Mouse (Mus musculus): Measurements from ENCODE around the gene Vps37c. TPM values are rescaled to one million over a fixed set of nuclear protein-coding genes. Genes with fewer than 3 reads are reported as not detected.

Vps37c gene
- polyA plus RNA-seq, 1 experiment from 2014 or later: 32.1 TPM

DNA sequence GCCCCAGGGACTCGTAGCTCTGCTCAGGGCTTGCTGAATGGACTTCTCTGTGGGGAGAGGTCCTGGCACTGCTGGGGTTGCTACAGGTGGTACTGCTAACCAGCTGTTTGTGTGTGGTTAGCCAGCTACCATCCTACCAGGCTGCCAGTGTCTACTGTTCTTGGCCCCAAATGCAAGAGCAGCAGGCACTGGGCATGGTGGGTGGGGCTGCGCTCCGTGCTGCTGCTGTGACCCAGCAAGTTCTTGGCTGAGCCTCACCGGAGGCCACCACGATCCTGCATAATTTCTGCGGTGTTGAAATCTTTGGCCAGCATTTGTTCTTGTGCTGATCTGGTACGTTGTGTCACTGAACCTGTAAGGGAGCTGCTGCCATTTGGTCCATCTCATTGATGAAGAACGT, 14.9 kb downstream of the Vps37c start:
- Histone ChIP-seq H3K9ac (ENCODE audit: low read length) (no peak overlapping the region), H3K9me3 (ENCODE audit: control insufficient read depth, low read length) (no peaks in the 10 kb centered on the region), H3K36me3 (ENCODE audit: control insufficient read depth, insufficient read depth, low read length) (no peaks in the 10 kb centered on the region), H3K4me3 (ENCODE audit: low read depth, low read length) (no peak overlapping the region), H3K27me3 (ENCODE audit: control insufficient read depth, insufficient read depth, low read length) (no peaks in the 10 kb centered on the region), H3K4me1 (replicated peaks; ENCODE audit: control insufficient read depth, insufficient read depth, low read length) (peaks cover 6% of the 10 kb centered on the region; the same call in 1 of the 2 replicates), H3K27ac (ENCODE audit: low read depth, low read length) (no peak overlapping the region), H3K4me2 (ENCODE audit: low read depth, low read length, severe bottlenecking) (no peak overlapping the region)
- 92% methylated on average over 8 of the region's 8 CpGs for WGBS
- ATAC-seq (replicated peaks; ENCODE audit: low FRiP score) (no peak), DNase-seq (ENCODE audit: low spot score) (no peak)

DNA sequence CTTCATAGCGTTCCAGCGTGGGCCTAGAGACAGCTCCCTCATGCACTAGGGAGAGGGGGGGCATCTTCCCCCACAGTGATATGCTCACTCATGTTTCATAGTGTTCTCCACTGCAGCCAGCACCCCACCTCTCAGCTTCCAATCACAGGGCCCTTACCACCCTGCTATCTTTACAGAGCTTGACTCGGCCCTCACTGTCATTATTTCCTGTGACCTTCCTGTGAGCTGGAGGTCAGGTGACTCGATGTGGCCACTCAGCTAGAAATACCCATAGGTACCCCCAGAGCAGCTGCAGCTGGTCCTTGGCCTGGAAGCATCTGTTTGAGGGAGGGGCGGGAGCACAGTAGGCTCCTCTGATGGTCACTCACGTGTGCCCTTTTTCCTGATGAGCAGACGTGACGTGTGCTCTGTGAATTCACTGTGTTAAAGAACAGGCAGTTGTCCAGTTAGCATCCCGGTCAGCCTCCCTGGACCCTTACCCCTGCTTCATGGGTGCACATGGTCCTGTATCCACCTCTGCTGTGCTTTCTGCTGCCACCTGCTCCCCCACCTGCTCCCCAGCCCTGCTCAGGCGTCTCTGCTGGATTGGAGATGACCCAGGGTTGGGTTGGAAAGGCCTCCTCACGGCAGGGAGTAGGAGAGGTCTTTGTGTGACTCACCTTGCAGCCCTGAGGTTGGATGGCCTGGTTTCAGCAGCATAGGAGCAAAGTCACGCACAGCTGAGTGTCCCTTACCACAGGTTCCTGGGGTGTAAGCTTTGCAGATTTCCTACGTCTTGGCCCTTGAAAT, 18.7 kb downstream of the Vps37c start:
- H3K4me2 ChIP-seq (ENCODE audit: low read depth, low read length, severe bottlenecking): no peak overlapping the region
- no peak overlapping the region for H3K4me3 ChIP-seq (ENCODE audit: low read depth, low read length)
- 83% methylated on average over 13 of the region's 13 CpGs for whole genome bisulfite sequencing
- H3K27ac ChIP-seq (ENCODE audit: low read depth, low read length): no peak overlapping the region
- H3K9ac ChIP-seq (ENCODE audit: low read length): no peak overlapping the region
- DNase-seq (ENCODE audit: low spot score) (no peak), ATAC-seq (replicated peaks; ENCODE audit: low FRiP score) (no peak)
- H3K36me3 ChIP-seq (ENCODE audit: control insufficient read depth, insufficient read depth, low read length): peaks cover 6% of the 10 kb centered on the region
- no peaks in the 10 kb centered on the region for H3K27me3 ChIP-seq (ENCODE audit: control insufficient read depth, insufficient read depth, low read length)
- peaks cover 12% of the 10 kb centered on the region; the same call in 1 of the 2 replicates for H3K4me1 ChIP-seq (replicated peaks; ENCODE audit: control insufficient read depth, insufficient read depth, low read length)
- no peaks in the 10 kb centered on the region for H3K9me3 ChIP-seq (ENCODE audit: control insufficient read depth, low read length)

DNA sequence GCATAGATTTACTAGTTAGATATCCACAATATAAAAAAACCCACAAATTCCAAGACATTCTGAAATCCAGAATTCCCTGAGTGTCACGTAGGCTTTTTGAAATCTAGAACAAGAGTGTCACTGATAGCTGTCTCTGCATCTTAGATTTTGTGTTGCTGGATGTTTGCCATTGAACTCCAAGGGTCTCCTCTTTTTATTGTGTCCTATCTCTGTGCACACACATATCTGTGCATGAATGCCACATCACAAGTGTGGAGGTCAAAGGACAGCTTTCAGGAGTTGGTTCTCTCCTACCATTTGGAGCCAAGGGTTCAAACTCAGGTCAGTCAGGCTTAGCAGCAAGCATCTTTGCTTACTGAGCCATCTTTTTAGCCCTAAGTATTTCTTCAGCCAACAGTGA, 19.3 kb downstream of the Vps37c start:
- WGBS: 89% methylated on average over 1 of the region's 1 CpGs
- DNase-seq (ENCODE audit: low spot score) (no peak), ATAC-seq (replicated peaks; ENCODE audit: low FRiP score) (no peak)
- Histone ChIP-seq H3K4me1 (replicated peaks; ENCODE audit: control insufficient read depth, insufficient read depth, low read length) (peaks cover 12% of the 10 kb centered on the region; the same call in 1 of the 2 replicates), H3K4me3 (ENCODE audit: low read depth, low read length) (no peak overlapping the region), H3K27me3 (ENCODE audit: control insufficient read depth, insufficient read depth, low read length) (no peaks in the 10 kb centered on the region), H3K9me3 (ENCODE audit: control insufficient read depth, low read length) (no peaks in the 10 kb centered on the region), H3K4me2 (ENCODE audit: low read depth, low read length, severe bottlenecking) (no peak overlapping the region), H3K27ac (ENCODE audit: low read depth, low read length) (no peak overlapping the region), H3K9ac (ENCODE audit: low read length) (no peak overlapping the region), H3K36me3 (ENCODE audit: control insufficient read depth, insufficient read depth, low read length) (peaks cover 7% of the 10 kb centered on the region)

DNA sequence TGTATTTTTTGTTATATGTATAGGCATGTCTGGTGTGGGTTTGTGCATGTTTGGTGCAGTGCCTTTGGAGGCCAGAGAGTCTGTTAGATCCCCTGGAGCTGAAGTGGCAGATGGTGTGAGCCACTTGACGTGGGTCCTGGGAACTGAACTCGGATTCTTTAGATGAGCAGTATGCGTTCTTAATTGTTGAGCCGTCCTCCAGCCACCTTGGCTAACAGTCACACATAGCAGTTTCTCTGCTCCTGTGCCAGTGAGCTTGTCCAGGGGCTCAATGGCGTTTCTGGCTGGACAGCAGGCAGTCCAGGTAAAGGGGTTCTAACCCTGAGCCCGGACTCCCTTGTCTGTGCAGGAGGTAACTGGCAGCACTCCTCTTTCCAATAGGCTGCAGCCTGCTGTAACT, 20.4 kb downstream of the Vps37c start:
- WGBS: 63% methylated on average over 6 of the region's 6 CpGs
- no peaks in the 10 kb centered on the region for H3K9me3 ChIP-seq (ENCODE audit: control insufficient read depth, low read length)
- DNase-seq (ENCODE audit: low spot score): no peak
- 0 out of 2 replicates have a peak overlapping the region, but pooled peaks have one; percentile 41 for H3K27ac ChIP-seq (ENCODE audit: low read depth, low read length)
- no peak overlapping the region for H3K4me2 ChIP-seq (ENCODE audit: low read depth, low read length, severe bottlenecking)
- no peaks in the 10 kb centered on the region for H3K27me3 ChIP-seq (ENCODE audit: control insufficient read depth, insufficient read depth, low read length)
- no peak overlapping the region for H3K9ac ChIP-seq (ENCODE audit: low read length)
- peaks cover 12% of the 10 kb centered on the region; the same call in 1 of the 2 replicates for H3K4me1 ChIP-seq (replicated peaks; ENCODE audit: control insufficient read depth, insufficient read depth, low read length)
- H3K36me3 ChIP-seq (ENCODE audit: control insufficient read depth, insufficient read depth, low read length): peaks cover 7% of the 10 kb centered on the region
- no peak overlapping the region for H3K4me3 ChIP-seq (ENCODE audit: low read depth, low read length)
- no peak for ATAC-seq (replicated peaks; ENCODE audit: low FRiP score)

DNA sequence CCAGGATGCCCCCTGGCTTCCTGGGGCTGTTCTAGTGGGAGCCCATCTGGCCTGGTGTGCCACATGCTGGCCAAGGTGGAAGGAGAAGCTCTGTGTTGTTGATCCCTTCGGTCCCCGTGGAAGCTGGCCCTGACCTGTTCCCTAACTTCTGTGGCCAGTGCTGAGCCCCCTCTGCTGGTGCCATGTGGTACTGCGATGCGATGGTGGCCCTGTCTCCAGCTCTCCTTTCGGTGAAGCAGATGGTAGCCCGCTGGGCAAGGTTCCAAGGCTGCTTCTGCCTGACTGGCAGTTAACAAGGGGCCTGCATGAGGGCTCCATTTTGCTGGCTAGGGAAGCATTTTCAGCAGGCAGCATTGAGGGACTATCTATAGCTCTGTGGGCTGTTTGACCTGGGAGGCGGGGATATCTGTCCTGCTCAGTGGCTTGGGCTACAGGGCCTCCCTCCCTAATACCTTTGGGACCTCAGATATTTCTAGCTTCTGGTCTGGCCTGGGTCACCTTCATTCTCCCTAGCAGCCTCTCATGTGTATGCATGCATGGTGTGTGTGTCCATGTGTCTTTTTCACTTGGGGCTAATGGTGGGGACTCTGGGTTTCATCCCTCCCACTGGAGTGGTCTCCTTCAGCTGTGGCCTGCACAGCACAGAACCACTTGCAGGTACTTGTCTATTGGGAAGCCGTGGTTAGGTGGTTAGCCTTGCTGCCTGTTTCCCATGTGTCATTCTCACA, 21.0 kb downstream of the Vps37c start:
- H3K9me3 ChIP-seq (ENCODE audit: control insufficient read depth, low read length): no peaks in the 10 kb centered on the region
- no peak overlapping the region for H3K4me2 ChIP-seq (ENCODE audit: low read depth, low read length, severe bottlenecking)
- no peaks in the 10 kb centered on the region for H3K27me3 ChIP-seq (ENCODE audit: control insufficient read depth, insufficient read depth, low read length)
- peaks cover 7% of the 10 kb centered on the region for H3K36me3 ChIP-seq (ENCODE audit: control insufficient read depth, insufficient read depth, low read length)
- DNase-seq (ENCODE audit: low spot score): peak; percentile 97
- peak overlapping the region; percentile 29; the same call in 1 of the 2 replicates for H3K9ac ChIP-seq (ENCODE audit: low read length)
- H3K4me3 ChIP-seq (ENCODE audit: low read depth, low read length): no peak overlapping the region
- peak; percentile 88 for ATAC-seq (replicated peaks; ENCODE audit: low FRiP score)
- H3K27ac ChIP-seq (ENCODE audit: low read depth, low read length): peak overlapping the region; percentile 81
- 22% methylated on average over 8 of the region's 8 CpGs for whole genome bisulfite sequencing
- H3K4me1 ChIP-seq (replicated peaks; ENCODE audit: control insufficient read depth, insufficient read depth, low read length): peaks cover 12% of the 10 kb centered on the region; the same call in 1 of the 2 replicates

DNA sequence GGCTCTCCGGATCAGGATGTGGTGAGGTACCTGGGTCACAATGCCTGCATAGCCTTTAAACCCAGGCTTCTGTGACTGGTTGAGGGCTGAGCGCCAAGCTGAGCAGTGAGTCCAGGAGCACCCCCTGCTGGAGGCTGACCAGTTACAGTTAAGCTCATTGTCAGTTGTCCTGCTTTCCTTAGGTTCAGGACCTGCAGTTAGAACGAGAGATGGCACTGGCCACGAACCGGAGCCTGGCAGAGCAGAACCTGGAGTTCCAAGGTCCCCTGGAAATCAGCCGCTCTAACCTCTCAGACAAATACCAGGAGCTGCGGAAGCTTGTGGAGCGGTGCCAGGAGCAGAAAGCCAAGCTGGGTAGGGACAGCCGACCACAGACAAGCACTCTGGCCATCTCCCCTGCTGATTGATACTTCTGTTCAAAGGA, 21.6 kb downstream of the Vps37c start:
- ATAC-seq (replicated peaks; ENCODE audit: low FRiP score): peak; percentile 60
- Histone ChIP-seq H3K27me3 (ENCODE audit: control insufficient read depth, insufficient read depth, low read length) (no peaks in the 10 kb centered on the region), H3K9me3 (ENCODE audit: control insufficient read depth, low read length) (no peaks in the 10 kb centered on the region), H3K4me3 (ENCODE audit: low read depth, low read length) (no peak overlapping the region), H3K9ac (ENCODE audit: low read length) (peak overlapping the region; percentile 29; the same call in 1 of the 2 replicates), H3K36me3 (ENCODE audit: control insufficient read depth, insufficient read depth, low read length) (peaks cover 7% of the 10 kb centered on the region), H3K27ac (ENCODE audit: low read depth, low read length) (peak overlapping the region; percentile 81), H3K4me2 (ENCODE audit: low read depth, low read length, severe bottlenecking) (no peak overlapping the region), H3K4me1 (replicated peaks; ENCODE audit: control insufficient read depth, insufficient read depth, low read length) (peaks cover 12% of the 10 kb centered on the region; the same call in 1 of the 2 replicates)
- DNase-seq (ENCODE audit: low spot score): peak; percentile 73
- WGBS: 75% methylated on average over 9 of the region's 9 CpGs

DNA sequence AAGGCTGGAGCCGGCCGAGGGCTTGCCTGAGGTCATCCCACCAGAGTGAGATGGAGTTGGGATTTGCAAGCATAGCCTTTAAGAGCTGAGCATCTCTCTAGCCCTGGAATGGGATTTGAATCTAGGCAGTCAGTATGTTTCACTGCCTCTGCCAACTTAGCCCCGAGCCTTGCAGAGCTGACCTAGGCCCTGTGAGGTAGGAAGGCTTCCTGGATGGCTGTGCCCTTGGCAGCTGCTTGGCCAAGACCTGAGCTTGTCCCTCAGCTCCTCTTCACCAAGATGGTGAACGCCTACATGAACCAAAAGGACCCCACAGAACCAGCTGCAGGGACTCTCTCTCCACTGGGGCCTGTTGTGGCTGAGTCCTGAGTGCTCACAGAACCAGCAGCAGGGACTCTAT, 22.2 kb downstream of the Vps37c start:
- no peak overlapping the region for H3K27ac ChIP-seq (ENCODE audit: low read depth, low read length)
- peaks cover 7% of the 10 kb centered on the region for H3K36me3 ChIP-seq (ENCODE audit: control insufficient read depth, insufficient read depth, low read length)
- H3K9me3 ChIP-seq (ENCODE audit: control insufficient read depth, low read length): no peaks in the 10 kb centered on the region
- no peak overlapping the region for H3K4me3 ChIP-seq (ENCODE audit: low read depth, low read length)
- peaks cover 12% of the 10 kb centered on the region; the same call in 1 of the 2 replicates for H3K4me1 ChIP-seq (replicated peaks; ENCODE audit: control insufficient read depth, insufficient read depth, low read length)
- no peaks in the 10 kb centered on the region for H3K27me3 ChIP-seq (ENCODE audit: control insufficient read depth, insufficient read depth, low read length)
- no peak overlapping the region for H3K9ac ChIP-seq (ENCODE audit: low read length)
- DNase-seq (ENCODE audit: low spot score) (no peak), ATAC-seq (replicated peaks; ENCODE audit: low FRiP score) (no peak)
- WGBS: 90% methylated on average over 4 of the region's 4 CpGs
- no peak overlapping the region for H3K4me2 ChIP-seq (ENCODE audit: low read depth, low read length, severe bottlenecking)

DNA sequence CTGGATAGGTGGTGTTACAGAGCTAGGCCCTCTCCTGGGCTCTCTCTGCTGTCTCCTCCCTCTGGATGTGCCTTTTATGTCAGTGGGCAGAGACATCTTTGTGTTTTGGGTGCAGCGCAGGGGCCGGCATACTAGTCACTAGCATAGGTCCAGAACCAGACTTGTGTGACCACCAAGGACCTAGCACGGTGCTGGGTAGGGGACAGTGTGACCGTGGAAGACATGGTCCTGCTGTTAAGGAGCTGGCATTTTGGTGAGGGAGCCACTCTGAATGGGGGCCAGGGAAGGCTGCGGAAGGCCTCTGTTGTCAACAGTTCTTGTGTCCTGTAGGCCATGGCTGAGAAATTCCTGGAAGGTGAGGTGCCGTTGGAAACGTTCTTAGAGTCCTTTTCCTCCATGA, 23.7 kb downstream of the Vps37c start:
- ATAC-seq (replicated peaks; ENCODE audit: low FRiP score): no peak
- Histone ChIP-seq H3K9ac (ENCODE audit: low read length) (no peak overlapping the region), H3K27me3 (ENCODE audit: control insufficient read depth, insufficient read depth, low read length) (no peaks in the 10 kb centered on the region), H3K9me3 (ENCODE audit: control insufficient read depth, low read length) (no peaks in the 10 kb centered on the region), H3K27ac (ENCODE audit: low read depth, low read length) (no peak overlapping the region), H3K4me2 (ENCODE audit: low read depth, low read length, severe bottlenecking) (no peak overlapping the region), H3K4me3 (ENCODE audit: low read depth, low read length) (no peak overlapping the region), H3K4me1 (replicated peaks; ENCODE audit: control insufficient read depth, insufficient read depth, low read length) (peaks cover 12% of the 10 kb centered on the region; the same call in 1 of the 2 replicates), H3K36me3 (ENCODE audit: control insufficient read depth, insufficient read depth, low read length) (peaks cover 7% of the 10 kb centered on the region)
- 93% methylated on average over 7 of the region's 7 CpGs for WGBS
- DNase-seq (ENCODE audit: low spot score): no peak

All from forebrain, embryonic 11.5 days (tissue).